Mouse (Mus musculus) E14TG2a.4 (cell line): ENCODE measurements around the gene Tbxa2r.

Source experiments
- CTCF ChIP-seq: conservative IDR thresholded peaks from 2 replicates; pipeline ENCODE4 v1.5.1; 2014; ENCODE audit warnings: low read length
- NANOG ChIP-seq: IDR thresholded peaks from 2 replicates; pipeline ENCODE4 v1.6.1; 2014; ENCODE audit warnings: borderline replicate concordance, low read length, mixed read lengths

DNA sequence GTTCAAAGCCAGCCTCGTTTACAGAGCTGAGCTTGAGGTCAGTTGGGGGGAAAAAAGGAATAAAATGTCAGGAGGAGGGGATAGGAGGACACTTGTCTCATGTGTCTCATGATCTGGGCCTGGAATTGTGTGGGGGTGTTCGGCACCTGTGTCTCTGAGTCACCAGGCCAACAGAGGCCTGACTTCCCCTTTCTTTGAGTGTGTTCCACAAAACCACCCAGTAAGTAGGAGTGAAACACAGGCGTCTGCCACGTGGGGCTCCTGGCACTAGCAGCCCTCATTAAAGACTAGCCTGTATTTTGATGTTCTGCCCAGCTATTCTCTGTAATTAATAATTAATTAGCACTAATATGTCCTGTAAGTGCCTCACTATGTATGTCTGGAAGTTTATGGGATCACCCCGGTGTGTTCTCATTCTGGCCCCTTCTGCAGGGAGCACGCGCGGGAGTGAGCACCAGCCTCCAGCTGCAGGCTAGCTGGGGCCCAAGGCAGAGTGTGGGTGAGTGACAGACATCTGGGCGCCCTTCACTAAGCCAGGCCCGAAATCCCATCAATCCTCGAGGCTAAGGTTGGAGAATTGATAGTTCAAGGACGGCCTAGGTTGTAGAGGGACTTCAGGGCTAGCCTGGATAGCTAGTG lies 27.9 kb downstream of the Tbxa2r start:
- TF ChIP-seq CTCF (no peak), NANOG (no peak)
